Mouse (Mus musculus): ENCODE measurements around the gene Acsl3.

GRCm38 (mm10) chr1:78702964-78703285 lies 45.3 kb downstream of the Acsl3 start:
- TF ChIP-seq MAX (IDR thresholded peaks at IDR 0.05) (no peak), CEBPB (IDR thresholded peaks at IDR 0.05; ENCODE audit: low read depth) (no peak), MYOD1 (IDR thresholded peaks at IDR 0.05; ENCODE audit: control insufficient read depth, insufficient read length, low read depth) (no peak), CTCF (IDR thresholded peaks at IDR 0.05; ENCODE audit: control insufficient read depth, insufficient read depth, insufficient read length) (no peak), USF1 (IDR thresholded peaks at IDR 0.05; ENCODE audit: low read depth) (no peak)

Data from C2C12 (cell line).